19 mouse cellular contexts compared by ENCODE assay signal in the genomic region with DNA sequence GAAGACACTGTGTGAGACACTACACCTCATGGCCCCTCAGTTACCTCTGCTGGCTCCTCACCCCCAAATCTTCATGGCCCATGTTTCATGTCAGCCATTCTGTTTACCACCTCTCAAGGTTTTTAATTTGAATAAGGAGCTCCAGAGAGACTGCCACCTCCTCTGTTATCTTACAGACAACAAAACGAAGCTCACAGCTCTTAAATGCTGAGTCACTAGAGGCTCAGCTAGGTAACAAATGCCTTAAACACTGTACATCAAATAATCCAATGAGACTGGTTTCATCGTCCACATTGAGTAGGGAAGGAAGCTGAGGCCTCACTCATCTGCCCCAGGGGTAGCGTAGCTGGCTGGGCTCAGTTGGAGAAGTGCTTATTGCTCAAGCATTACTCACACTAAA.
"Had no signal": no experiment of that assay in that cellular context is flagged by ENCODE, and none has a peak within 500 bp of the region (broad histone marks: within the 10 kb centered on the region; RNA-seq: fewer than 3 reads in every experiment).

No protein-coding gene starts in this region.

- H3K36me3 ChIP-seq: lung, embryonic 15.5 days; midbrain, embryonic 10.5 days; midbrain, embryonic 12.5 days; neural tube, embryonic 13.5 days; neural tube, embryonic 15.5 days had no signal

- H3K27ac ChIP-seq: lung, embryonic 15.5 days; macrophage; midbrain, embryonic 10.5 days; midbrain, embryonic 12.5 days; neural tube, embryonic 13.5 days; neural tube, embryonic 15.5 days had no signal

- DNase-seq: lung, adult 2 months; lung, postnatal 14 days; lung, postnatal 36 days; midbrain, embryonic 14.5 days; retina, postnatal 1 day; right cerebral cortex, adult 18-20 months; right cerebral cortex, postnatal 25 days; right cerebral cortex, postnatal 4 days; spleen, adult 18-20 months; thymus, adult 18-20 months; thymus, postnatal 14 days; thymus, postnatal 36 days had no signal

- H3K4me3 ChIP-seq: lung, embryonic 15.5 days; midbrain, embryonic 10.5 days; midbrain, embryonic 12.5 days; myocyte; neural tube, embryonic 13.5 days; neural tube, embryonic 15.5 days had no signal

- H3K4me1 ChIP-seq: lung, embryonic 15.5 days had no signal

- H3K9ac ChIP-seq: lung, embryonic 15.5 days; midbrain, embryonic 12.5 days; neural tube, embryonic 13.5 days; neural tube, embryonic 15.5 days had no signal

- H3K27me3 ChIP-seq: lung, embryonic 15.5 days; midbrain, embryonic 12.5 days; neural tube, embryonic 13.5 days; neural tube, embryonic 15.5 days had no signal
